Mouse (Mus musculus) NIH3T3 (cell line): Measurements from ENCODE around the gene Cbln4.
A peak's percentile ranks its signal among the peaks of the same experiment; 100 is the strongest.

Experiments used
- DNase-seq: peaks from one replicate; pipeline ENCODE4 v3.0.0-alpha.2; 2012; ENCODE audit warnings: low read depth

Gene Cbln4

DNA sequence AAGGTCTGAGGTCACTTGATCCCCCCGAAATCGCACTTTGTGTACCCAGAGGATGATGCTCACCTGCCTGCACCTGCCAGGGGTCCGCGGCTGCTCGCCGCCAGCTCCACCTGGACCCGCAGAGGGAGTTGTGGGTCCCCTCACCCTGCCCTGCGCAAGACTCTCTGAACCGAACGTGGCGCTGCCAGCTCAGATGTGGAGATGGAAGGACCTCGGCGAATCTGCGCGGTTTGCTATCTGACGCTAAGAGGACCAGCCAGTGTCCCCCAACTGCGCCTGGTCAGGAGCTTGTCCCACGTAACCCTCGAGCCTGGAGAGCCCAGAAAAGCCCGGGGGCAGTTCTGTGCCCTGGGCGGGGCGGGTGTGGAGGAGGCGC lies at the start of gene Cbln4:
Cbln4 (minus strand) TSS at position 232 of the 376 bp plus-strand sequence.
- DNase-seq = no peak

DNA sequence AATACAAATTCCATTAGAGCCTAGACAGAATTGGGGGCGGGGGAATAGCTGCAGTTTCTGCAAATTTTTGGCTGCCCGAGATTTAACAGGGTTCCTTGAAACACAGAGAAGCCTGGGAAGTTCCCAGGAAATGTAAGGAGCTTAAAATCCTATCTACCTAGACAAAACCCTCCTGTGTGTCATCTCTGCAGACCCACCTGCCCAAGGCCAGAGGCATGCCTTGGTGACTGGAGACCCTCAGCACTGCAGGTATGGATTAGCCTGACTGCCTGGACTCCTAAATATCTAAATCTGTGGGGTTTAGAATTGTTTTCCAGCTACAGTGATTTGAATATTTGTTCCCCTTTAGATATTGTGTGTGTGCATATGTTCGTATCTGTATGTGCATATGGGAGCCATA lies 35.3 kb upstream of the Cbln4 start:
- no peak for DNase-seq

GRCm38 (mm10) chr2:172076295-172076694 lies 33.0 kb upstream of the Cbln4 start:
- DNase-seq = no peak

- no peak for DNase-seq
Measured at GRCm38 (mm10) chr2:172062876-172063275, 19.6 kb upstream of the Cbln4 start.

DNA sequence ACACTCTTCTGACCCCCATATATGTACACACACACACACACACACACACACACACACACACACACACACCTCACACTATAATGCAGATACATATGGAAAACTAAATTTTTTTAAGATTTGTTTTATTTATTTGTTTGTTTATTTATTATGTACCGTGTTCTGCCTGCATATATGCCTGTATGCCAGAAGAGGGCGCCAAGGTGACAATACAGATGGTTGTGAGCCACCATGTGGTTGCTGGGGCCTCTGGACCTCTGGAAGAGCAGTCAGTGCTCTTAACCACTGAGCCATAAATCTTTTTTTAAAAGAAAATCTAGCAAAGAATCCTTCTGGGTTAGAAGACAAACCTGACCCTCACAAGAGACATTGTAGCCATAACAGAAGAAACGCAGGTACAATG lies 16.5 kb upstream of the Cbln4 start:
- DNase-seq = no peak

DNA sequence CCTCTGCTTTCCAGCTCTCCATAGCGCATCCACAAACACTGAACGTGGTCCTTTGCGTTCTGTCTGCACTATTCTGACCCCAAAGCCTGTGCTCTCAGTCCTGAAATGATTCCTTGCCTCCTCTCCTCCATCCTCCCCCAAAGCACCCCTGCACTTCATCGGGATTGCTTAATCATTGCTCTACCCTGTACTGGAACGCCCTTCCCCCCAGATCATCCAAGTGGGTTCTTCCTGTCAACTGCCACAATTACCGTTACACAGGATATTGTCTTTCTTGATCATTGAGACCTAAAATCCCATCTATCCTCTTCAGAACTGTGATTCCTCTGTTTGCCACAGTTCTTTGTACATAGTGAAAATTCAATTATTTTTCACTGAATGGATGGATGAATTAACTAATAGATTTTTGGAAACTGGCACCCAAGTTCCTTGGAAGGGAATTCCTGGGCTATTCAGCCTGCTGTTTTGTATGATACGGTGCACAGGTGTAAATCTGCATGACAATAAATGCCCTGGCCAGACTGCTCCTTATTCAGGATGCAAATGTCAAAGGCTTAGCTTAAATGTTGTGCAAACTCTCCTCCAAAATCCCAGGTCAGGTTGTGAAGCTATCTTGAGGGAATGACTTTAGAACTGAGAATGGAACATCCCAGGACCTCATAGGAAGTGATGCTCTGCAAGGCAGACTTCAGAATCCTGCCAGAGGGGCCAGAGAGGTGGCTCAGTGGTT lies 15.8 kb upstream of the Cbln4 start:
- DNase-seq = no peak

GRCm38 (mm10) chr2:172046002-172046401 lies 2.7 kb upstream of the Cbln4 start:
- no peak for DNase-seq

DNA sequence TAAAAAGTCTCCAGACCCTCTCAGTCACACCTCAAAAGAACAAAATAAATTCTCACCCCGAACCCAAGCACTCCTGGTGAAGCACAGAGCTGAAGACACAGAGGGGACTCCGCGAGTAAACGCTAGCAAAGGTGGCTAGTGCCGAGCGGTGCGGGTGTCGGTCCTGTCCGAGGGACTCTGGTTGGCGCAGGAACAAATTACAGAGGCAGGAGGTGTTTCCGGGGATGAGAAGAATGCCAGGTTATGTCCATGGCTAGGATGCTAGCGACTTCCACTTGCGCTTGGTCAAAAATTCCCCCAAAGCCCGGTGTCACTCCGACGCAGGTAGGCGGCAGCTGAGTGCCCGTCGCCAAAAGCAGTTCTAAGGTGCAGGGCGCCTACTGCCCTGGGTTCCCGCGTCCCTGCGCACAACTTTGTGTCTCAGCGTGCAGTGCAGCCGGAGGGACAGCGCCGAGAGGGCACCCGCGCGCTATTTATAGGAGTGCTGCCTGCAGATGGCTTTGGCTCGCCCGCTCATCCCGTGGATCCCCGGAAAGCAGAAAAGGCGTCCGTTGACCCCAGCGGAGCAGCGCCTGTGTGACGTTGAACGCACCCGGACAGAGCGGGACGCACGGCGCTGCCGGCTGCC lies 545 bp downstream of the Cbln4 start:
- no peak for DNase-seq

GRCm38 (mm10) chr2:172042125-172042524 lies 1.1 kb downstream of the Cbln4 start:
- no peak for DNase-seq

GRCm38 (mm10) chr2:172040859-172041258 lies 2.4 kb downstream of the Cbln4 start:
- no peak for DNase-seq

DNA sequence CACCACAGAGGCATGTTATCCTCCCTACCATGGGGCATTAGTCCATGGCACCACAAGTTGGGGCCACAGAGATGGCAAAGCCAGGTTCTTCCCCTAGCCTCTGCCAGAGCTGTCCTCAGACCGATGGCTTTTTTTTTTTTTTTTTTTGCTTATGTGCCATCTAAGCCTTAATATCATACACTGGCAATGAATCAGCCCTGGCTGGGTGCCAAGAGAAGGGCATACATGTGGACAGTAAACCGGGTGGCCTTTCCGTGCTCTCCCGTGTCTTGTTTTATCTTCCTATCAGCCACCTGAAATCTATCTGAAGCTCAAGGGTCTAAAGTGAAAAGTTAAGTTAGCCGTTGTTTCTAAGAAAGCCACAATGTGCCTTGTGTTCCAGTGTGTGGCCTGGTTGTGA lies 3.7 kb downstream of the Cbln4 start:
- no peak for DNase-seq

- peak; percentile 25 for DNase-seq
Measured at GRCm38 (mm10) chr2:172034281-172034680, 9.0 kb downstream of the Cbln4 start.

- DNase-seq = no peak
Measured at GRCm38 (mm10) chr2:172025459-172026130, 17.7 kb downstream of the Cbln4 start.

- DNase-seq = no peak
Measured at GRCm38 (mm10) chr2:172006726-172007125, 36.5 kb downstream of the Cbln4 start.

- DNase-seq = no peak
Measured at GRCm38 (mm10) chr2:172005970-172006369, 37.3 kb downstream of the Cbln4 start.

DNA sequence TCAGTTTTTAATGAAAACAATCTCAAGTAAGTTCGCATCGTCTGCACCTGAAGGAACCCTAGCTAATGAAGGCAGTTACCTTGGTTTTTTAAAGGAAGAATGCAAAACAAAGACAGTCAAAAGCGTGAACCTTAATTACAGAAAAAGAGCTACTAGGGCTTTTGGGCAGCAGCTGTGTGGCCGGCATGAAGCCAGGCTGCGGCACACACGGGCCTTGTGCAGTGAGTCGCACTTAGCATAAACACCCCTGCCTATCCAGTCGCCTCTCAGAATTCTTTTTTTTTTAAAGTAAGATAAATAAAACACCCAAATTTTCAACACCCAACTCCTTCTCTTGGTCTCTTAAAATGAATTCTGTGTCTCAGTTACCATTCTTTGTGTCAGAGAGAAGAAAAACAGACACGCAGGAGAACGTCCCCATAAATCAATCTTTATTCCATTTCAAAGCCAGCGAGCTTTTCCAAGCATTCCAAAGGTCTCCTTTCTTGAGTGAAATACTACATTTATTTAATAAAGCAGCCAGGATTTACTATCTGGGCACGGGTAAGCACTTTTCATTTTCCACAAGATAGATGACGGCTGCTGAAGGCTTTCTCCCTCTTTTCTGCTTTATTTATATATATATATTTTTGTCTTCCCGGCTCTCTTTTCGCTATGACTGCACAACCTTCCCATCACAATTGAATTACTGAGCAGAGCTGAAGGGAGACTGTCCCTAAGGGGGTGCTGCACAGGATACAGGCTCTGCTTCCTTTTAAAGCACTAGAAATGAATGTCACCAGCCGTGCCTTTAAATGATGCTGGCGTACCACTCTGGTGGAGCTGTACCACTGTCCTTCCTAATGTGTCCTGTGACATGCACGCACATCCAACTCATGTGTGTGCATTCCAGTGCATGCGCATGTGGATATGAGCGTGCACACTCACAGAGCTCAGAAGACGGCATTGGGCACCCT lies 39.0 kb downstream of the Cbln4 start:
- no peak for DNase-seq

DNA sequence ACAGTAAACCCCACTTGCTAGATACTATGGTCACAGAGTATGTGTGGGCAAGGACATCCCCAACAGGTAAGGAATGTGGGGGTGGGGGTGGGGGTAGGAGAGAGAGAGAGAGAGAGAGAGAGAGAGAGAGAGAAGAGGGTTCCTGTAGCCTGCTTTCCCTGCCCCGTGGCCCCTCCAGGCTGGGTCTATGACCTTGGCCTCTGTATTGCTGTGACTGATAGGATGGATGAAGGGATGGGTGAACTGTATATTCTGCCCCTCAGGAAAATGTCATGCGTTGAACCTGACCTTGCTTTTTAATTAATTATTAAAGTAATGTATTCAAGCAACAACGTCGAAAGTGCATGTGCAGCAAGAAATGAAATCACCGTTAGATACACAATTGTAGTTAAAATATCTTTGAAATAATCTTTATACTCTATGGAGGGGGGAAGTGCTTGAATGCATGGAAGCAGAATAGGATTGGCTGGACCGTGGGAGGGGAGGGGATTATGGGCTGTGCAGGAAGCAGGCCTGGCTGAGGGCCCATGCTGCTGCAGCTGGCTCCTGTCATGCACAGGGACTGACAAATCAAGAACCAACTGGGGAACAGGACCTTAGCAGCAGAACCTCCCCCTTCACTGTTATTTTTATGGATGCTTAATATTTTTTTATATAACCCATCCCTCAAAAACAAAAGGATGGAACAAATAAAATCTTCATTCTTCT lies 46.1 kb downstream of the Cbln4 start:
- DNase-seq = no peak

DNA sequence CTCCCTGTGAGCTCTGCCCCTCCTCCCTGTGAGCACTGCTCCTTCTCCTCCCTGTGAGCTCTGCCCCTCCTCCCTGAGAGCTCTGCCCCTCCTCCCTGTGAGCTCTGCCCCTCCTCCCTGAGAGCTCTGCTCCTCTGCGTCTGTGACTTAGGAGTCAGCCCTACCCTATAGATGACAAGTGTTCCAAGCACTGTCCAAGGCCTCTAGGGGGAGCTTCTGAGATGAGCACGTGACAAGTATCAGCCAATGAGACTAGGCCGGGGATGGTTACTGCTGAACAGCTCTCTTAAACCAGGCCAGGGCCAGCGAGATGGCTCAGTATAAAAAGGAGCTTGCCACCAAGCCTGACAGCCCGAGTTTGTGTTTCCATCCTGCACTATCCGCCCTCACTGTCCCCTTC lies 48.4 kb downstream of the Cbln4 start:
- peak; percentile 8 for DNase-seq

GRCm38 (mm10) chr2:171994240-171994639 lies 49.0 kb downstream of the Cbln4 start:
- DNase-seq = no peak

- no peak for DNase-seq
Measured at GRCm38 (mm10) chr2:171986686-171987085, 56.6 kb downstream of the Cbln4 start.
